Comparison of ENCODE assay signal across 14 mouse cellular contexts in the genomic region with DNA sequence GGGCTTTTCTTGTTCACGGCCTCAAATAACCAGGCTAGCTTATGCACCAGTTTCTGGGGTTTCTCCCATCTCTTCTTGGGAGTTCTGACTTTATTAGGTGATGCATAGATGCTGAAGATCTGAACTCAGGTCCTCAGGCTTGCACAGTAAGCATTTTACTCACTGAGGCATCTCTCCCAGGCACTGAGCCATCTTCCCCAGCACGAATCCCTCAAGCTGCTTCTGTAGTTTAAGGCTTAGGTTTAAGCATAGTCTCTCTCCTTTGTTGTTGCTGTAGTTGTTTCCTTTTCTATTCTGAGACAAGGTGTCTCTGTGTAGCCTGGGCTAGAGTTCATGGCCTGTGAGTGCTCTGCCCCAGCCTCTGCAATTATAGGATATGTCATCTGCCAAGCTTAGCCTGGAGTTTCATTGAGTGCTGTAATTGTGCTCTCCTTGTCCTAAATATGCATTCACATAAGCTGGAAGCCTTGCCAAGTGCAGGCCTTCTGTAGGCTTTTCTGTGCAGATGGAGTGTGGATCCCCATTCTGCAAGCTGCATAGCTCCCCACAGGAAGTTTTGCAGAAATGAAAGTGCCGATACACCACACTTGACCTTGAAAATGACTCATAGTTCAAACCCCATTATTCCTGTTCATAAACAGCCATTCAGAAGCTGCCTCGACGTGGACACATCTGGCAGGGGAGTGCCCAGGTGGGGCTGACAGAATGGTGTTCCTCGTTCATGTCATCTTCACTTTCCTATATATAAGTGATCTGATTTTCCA. TPM values are rescaled to one million over a fixed set of nuclear protein-coding genes. Genes with fewer than 3 reads are reported as not detected.
A peak's percentile ranks its signal among the peaks of the same experiment; 100 is the strongest.
DNase-seq lines count a peak whose midpoint lies in the region; ATAC-seq lines count a peak whose summit lies in the region.
"Had no signal": no experiment of that assay in that cellular context is flagged by ENCODE, and none has a peak within 500 bp of the region (broad histone marks: within the 10 kb centered on the region; RNA-seq: fewer than 3 reads in every experiment).

No protein-coding gene starts in this region.

- 83% methylated on average over 6 of the region's 6 CpGs for WGBS in forebrain, embryonic 14.5 days
- 83% methylated on average over 6 of the region's 6 CpGs for WGBS in forebrain, embryonic 11.5 days

- no peak overlapping the region for H3K27ac ChIP-seq in forebrain, embryonic 14.5 days (ENCODE audit: low read depth, low read length)
- H3K27ac ChIP-seq in forebrain, embryonic 11.5 days (ENCODE audit: low read depth, low read length), result no peak overlapping the region
- H3K27ac ChIP-seq: heart, embryonic 13.5 days; hindbrain, embryonic 14.5 days; limb, embryonic 15.5 days had no signal

- H3K4me3 ChIP-seq in forebrain, embryonic 14.5 days (ENCODE audit: low read depth, low read length), result no peak overlapping the region
- H3K4me3 ChIP-seq in forebrain, embryonic 11.5 days (ENCODE audit: low read depth, low read length), result no peak overlapping the region
- H3K4me3 ChIP-seq: heart, embryonic 13.5 days; limb, embryonic 15.5 days had no signal

- no peak overlapping the region for H3K4me2 ChIP-seq in forebrain, embryonic 14.5 days (ENCODE audit: low read length)
- H3K4me2 ChIP-seq in forebrain, embryonic 11.5 days (ENCODE audit: low read depth, low read length, severe bottlenecking), result no peak overlapping the region
- H3K4me2 ChIP-seq: heart, embryonic 13.5 days; hindbrain, embryonic 14.5 days; limb, embryonic 15.5 days; lung, embryonic 14.5 days had no signal

- no peaks in the 10 kb centered on the region for H3K9me3 ChIP-seq in forebrain, embryonic 14.5 days (replicated peaks; ENCODE audit: control insufficient read depth, low read length)
- H3K9me3 ChIP-seq in forebrain, embryonic 11.5 days (ENCODE audit: control insufficient read depth, low read length), result no peaks in the 10 kb centered on the region
- H3K9me3 ChIP-seq: heart, embryonic 13.5 days; limb, embryonic 15.5 days had no signal

- no peaks in the 10 kb centered on the region for H3K36me3 ChIP-seq in forebrain, embryonic 14.5 days (ENCODE audit: control insufficient read depth, insufficient read depth, low read length)
- no peaks in the 10 kb centered on the region for H3K36me3 ChIP-seq in forebrain, embryonic 11.5 days (ENCODE audit: control insufficient read depth, insufficient read depth, low read length)
- H3K36me3 ChIP-seq: heart, embryonic 13.5 days; limb, embryonic 15.5 days had no signal

- no peaks in the 10 kb centered on the region for H3K4me1 ChIP-seq in forebrain, embryonic 14.5 days (ENCODE audit: control insufficient read depth, insufficient read depth, low read length)
- no peaks in the 10 kb centered on the region for H3K4me1 ChIP-seq in forebrain, embryonic 11.5 days (replicated peaks; ENCODE audit: control insufficient read depth, insufficient read depth, low read length)
- H3K4me1 ChIP-seq: heart, embryonic 13.5 days; limb, embryonic 15.5 days had no signal

- ATAC-seq in forebrain, embryonic 14.5 days, result no peak
- ATAC-seq in forebrain, embryonic 11.5 days (replicated peaks; ENCODE audit: low FRiP score), result no peak
- ATAC-seq in inflammation-experienced regulatory T-cells, adult 6 months, result peak; percentile 44

- H3K9ac ChIP-seq in forebrain, embryonic 14.5 days (ENCODE audit: low read length), result no peak overlapping the region
- H3K9ac ChIP-seq in forebrain, embryonic 11.5 days (ENCODE audit: low read length), result no peak overlapping the region
- H3K9ac ChIP-seq: heart, embryonic 13.5 days; hindbrain, embryonic 14.5 days; limb, embryonic 15.5 days; lung, embryonic 14.5 days had no signal

- H3K27me3 ChIP-seq in forebrain, embryonic 14.5 days (replicated peaks; ENCODE audit: control insufficient read depth, insufficient read depth, low read length), result no peaks in the 10 kb centered on the region
- no peaks in the 10 kb centered on the region for H3K27me3 ChIP-seq in forebrain, embryonic 11.5 days (ENCODE audit: control insufficient read depth, insufficient read depth, low read length)
- H3K27me3 ChIP-seq: heart, embryonic 13.5 days; limb, embryonic 15.5 days had no signal

- DNase-seq in forebrain, embryonic 14.5 days (ENCODE audit: low spot score), result peak; percentile 3
- DNase-seq in forebrain, embryonic 11.5 days (ENCODE audit: low spot score), result no peak
- DNase-seq in CD4-positive, CD25-positive, alpha-beta regulatory T cell, adult 2 months (ENCODE audit: low read depth, low spot score), result peak; percentile 7
- peak; percentile 1 for DNase-seq in naive thymus-derived CD4-positive, alpha-beta T cell, adult 2 months (ENCODE audit: low read depth)
- no peak for DNase-seq in gastrocnemius, postnatal 4 days (ENCODE audit: low spot score in 2 of 2)
- DNase-seq in urinary bladder, postnatal 25 days (ENCODE audit: low spot score), result no peak
- DNase-seq in cerebellum, postnatal 25 days, result no peak
- DNase-seq: adrenal gland, adult 2 months; kidney, adult 8-10 months; lung, embryonic 14.5 days had no signal

RNA-seq across cellular contexts. Expression of gene Eepd1, which starts 51.7 kb away (rescaled TPM):
- polyA plus RNA-seq in forebrain, embryonic 14.5 days (2014; fragmentation: Nextera tagmentation; extraction: Ambion mirVana), result 9.7 and 11.6 TPM in 2 replicates
- polyA plus RNA-seq in forebrain, embryonic 11.5 days (2014; fragmentation: Nextera tagmentation; extraction: Ambion mirVana), result 9.2 and 10.3 TPM in 2 replicates
- under 1 TPM in 2 of 3 experiments, not detected in 1; 0.60 to 0.82 TPM for polyA plus RNA-seq in inflammation-experienced regulatory T-cells, adult 6 months (2017; shearing (Covaris generic))
- 10 to 100 TPM; 33.1 to 35.5 TPM for total RNA-seq in gastrocnemius, postnatal 4 days (2021)

Comparison
In these comparisons a context has a peak if more than half of its experiments do, and no peak if none do; other contexts are left out.
1. DNase-seq: peak in forebrain, embryonic 14.5 days (single experiment), CD4-positive, CD25-positive, alpha-beta regulatory T cell, adult 2 months (single experiment) and naive thymus-derived CD4-positive, alpha-beta T cell, adult 2 months (single experiment); none in forebrain, embryonic 11.5 days (single experiment), gastrocnemius, postnatal 4 days (0 of 2), urinary bladder, postnatal 25 days (single experiment) and cerebellum, postnatal 25 days (0 of 2).